Mouse (Mus musculus): ENCODE results near the gene Dab1.

Dab1 gene

GRCm38 (mm10) chr4:104374191-104374590 is 755.0 kb downstream of the Dab1 start:
- no peak for DNase-seq (ENCODE audit: low read depth)

GRCm38 (mm10) chr4:104384704-104385103 is 765.5 kb downstream of the Dab1 start:
- DNase-seq (ENCODE audit: low read depth), result no peak

- no peak for DNase-seq (ENCODE audit: low read depth)
Measured at GRCm38 (mm10) chr4:104385272-104385671, 766.1 kb downstream of the Dab1 start.

- no peak for DNase-seq (ENCODE audit: low read depth)
Measured at GRCm38 (mm10) chr4:104395515-104395914, 776.4 kb downstream of the Dab1 start.

- no peak for DNase-seq (ENCODE audit: low read depth)
Measured at GRCm38 (mm10) chr4:104396095-104396494, 776.9 kb downstream of the Dab1 start.

GRCm38 (mm10) chr4:104399106-104399730 is 780.1 kb downstream of the Dab1 start:
- DNase-seq (ENCODE audit: low read depth), result no peak

GRCm38 (mm10) chr4:104404099-104404498 is 784.9 kb downstream of the Dab1 start:
- no peak for DNase-seq (ENCODE audit: low read depth)

- DNase-seq (ENCODE audit: low read depth), result no peak
Measured at GRCm38 (mm10) chr4:104410922-104411321, 791.8 kb downstream of the Dab1 start.

- no peak for DNase-seq (ENCODE audit: low read depth)
Measured at GRCm38 (mm10) chr4:104415482-104415881, 796.3 kb downstream of the Dab1 start.

- DNase-seq (ENCODE audit: low read depth), result no peak
Measured at GRCm38 (mm10) chr4:104418354-104418753, 799.2 kb downstream of the Dab1 start.

- no peak for DNase-seq (ENCODE audit: low read depth)
Measured at GRCm38 (mm10) chr4:104420983-104421680, 802.0 kb downstream of the Dab1 start.

GRCm38 (mm10) chr4:104429127-104429526 is 810.0 kb downstream of the Dab1 start:
- DNase-seq (ENCODE audit: low read depth), result no peak

- DNase-seq (ENCODE audit: low read depth), result no peak
Measured at GRCm38 (mm10) chr4:104431231-104431855, 812.2 kb downstream of the Dab1 start.

GRCm38 (mm10) chr4:104432150-104432549 is 813.0 kb downstream of the Dab1 start:
- DNase-seq (ENCODE audit: low read depth), result no peak

GRCm38 (mm10) chr4:104435736-104436135 is 816.6 kb downstream of the Dab1 start:
- DNase-seq (ENCODE audit: low read depth), result no peak

GRCm38 (mm10) chr4:104436411-104436810 is 817.3 kb downstream of the Dab1 start:
- DNase-seq (ENCODE audit: low read depth), result no peak

- DNase-seq (ENCODE audit: low read depth), result no peak
Measured at GRCm38 (mm10) chr4:104438730-104439129, 819.6 kb downstream of the Dab1 start.

- no peak for DNase-seq (ENCODE audit: low read depth)
Measured at GRCm38 (mm10) chr4:104439641-104440040, 820.5 kb downstream of the Dab1 start.

- no peak for DNase-seq (ENCODE audit: low read depth)
Measured at GRCm38 (mm10) chr4:104442925-104443747, 824.0 kb downstream of the Dab1 start.

- no peak for DNase-seq (ENCODE audit: low read depth)
Measured at GRCm38 (mm10) chr4:104443775-104444174, 824.6 kb downstream of the Dab1 start.

GRCm38 (mm10) chr4:104444985-104445384 is 825.8 kb downstream of the Dab1 start:
- no peak for DNase-seq (ENCODE audit: low read depth)

GRCm38 (mm10) chr4:104448199-104448598 is 829.0 kb downstream of the Dab1 start:
- DNase-seq (ENCODE audit: low read depth), result no peak
